In genomic region chr14:31133023-31133665, GRCm38 (mm10) we compare ENCODE assay signal across 8 mouse cellular contexts. TPM values are rescaled to one million over a fixed set of nuclear protein-coding genes. Genes with fewer than 3 reads are reported as not detected.
A peak's percentile ranks its signal among the peaks of the same experiment; 100 is the strongest.
DNase-seq lines count a peak whose midpoint lies in the region; ATAC-seq and TF ChIP-seq lines count a peak whose summit lies in the region.

No protein-coding gene starts in this region.

- DNase-seq in thymus, postnatal 0 days (ENCODE audit: low spot score): peak; percentile 25
- no peak for DNase-seq in thymus, postnatal 36 days
- DNase-seq in lung, embryonic 14.5 days: peak; percentile 63
- DNase-seq in testis, postnatal 14 days (ENCODE audit: low spot score): peak; percentile 6
- DNase-seq in T-cell, adult 2 months (ENCODE audit: low spot score): no peak
- DNase-seq in gastrocnemius, postnatal 10 days: no peak
- DNase-seq in layer of hippocampus, postnatal 36 days: no peak

- peak overlapping the region; percentile 32; the same call in 1 of the 2 replicates for H3K9ac ChIP-seq in hindbrain, embryonic 12.5 days
- peak overlapping the region; percentile 92; the same call in 1 of the 2 replicates for H3K9ac ChIP-seq in lung, embryonic 14.5 days

- WGBS in hindbrain, embryonic 12.5 days: 77% methylated on average over 11 of the region's 11 CpGs
- 33% methylated on average over 11 of the region's 11 CpGs for WGBS in lung, embryonic 14.5 days

- H3K36me3 ChIP-seq in hindbrain, embryonic 12.5 days: peaks cover 38% of the 10 kb centered on the region
- H3K36me3 ChIP-seq in lung, embryonic 14.5 days (ENCODE audit: insufficient read depth): peaks cover 48% of the 10 kb centered on the region

- peaks cover 38% of the 10 kb centered on the region for H3K4me1 ChIP-seq in hindbrain, embryonic 12.5 days
- peaks cover 25% of the 10 kb centered on the region for H3K4me1 ChIP-seq in lung, embryonic 14.5 days (ENCODE audit: insufficient read depth)

- no peaks in the 10 kb centered on the region for H3K9me3 ChIP-seq in hindbrain, embryonic 12.5 days (replicated peaks)
- no peaks in the 10 kb centered on the region for H3K9me3 ChIP-seq in lung, embryonic 14.5 days (ENCODE audit: low read depth, low read length)

- H3K4me2 ChIP-seq in hindbrain, embryonic 12.5 days (replicated peaks): peak overlapping the region; percentile 89
- H3K4me2 ChIP-seq in lung, embryonic 14.5 days: peak overlapping the region; percentile 97

- no peak for TF ChIP-seq CTCF in lung, embryonic 14.5 days (IDR thresholded peaks at IDR 0.05; ENCODE audit: low read depth)

- H3K27me3 ChIP-seq in hindbrain, embryonic 12.5 days: no peaks in the 10 kb centered on the region
- no peaks in the 10 kb centered on the region for H3K27me3 ChIP-seq in lung, embryonic 14.5 days (ENCODE audit: insufficient read depth, low read length)

- no peak for ATAC-seq in hindbrain, embryonic 12.5 days (ENCODE audit: low FRiP score)
- no peak for ATAC-seq in lung, embryonic 14.5 days (ENCODE audit: insufficient read depth)

- no peak overlapping the region for H3K4me3 ChIP-seq in hindbrain, embryonic 12.5 days
- peak overlapping the region; percentile 92; the same call in 1 of the 2 replicates for H3K4me3 ChIP-seq in lung, embryonic 14.5 days (ENCODE audit: low read depth, low read length)

- H3K27ac ChIP-seq in hindbrain, embryonic 12.5 days: no peak overlapping the region
- no peak overlapping the region; the same call in 1 of the 2 replicates for H3K27ac ChIP-seq in lung, embryonic 14.5 days (ENCODE audit: low read depth)

RNA-seq across cellular contexts. Expression of gene Nt5dc2, which starts 2.3 kb away (rescaled TPM):
- polyA plus RNA-seq in thymus, postnatal 0 days (2015; fragmentation: Nextera tagmentation; extraction: Ambion mirVana): 111 and 116 TPM in 2 replicates
- polyA plus RNA-seq in hindbrain, embryonic 12.5 days (2016; fragmentation: Nextera tagmentation; extraction: Ambion mirVana): 401 and 429 TPM in 2 replicates
- 476 and 510 TPM in 2 replicates for polyA plus RNA-seq in lung, embryonic 14.5 days (2014; fragmentation: Nextera tagmentation; extraction: Ambion mirVana)
- 10 to 100 TPM; 14.2 to 14.5 TPM for total RNA-seq in gastrocnemius, postnatal 10 days (2021)
- 10 to 100 TPM; 12.4 to 13.6 TPM for total RNA-seq in layer of hippocampus, postnatal 36 days (2021)

RNA-seq across cellular contexts. Expression of gene Smim4, which starts 4.4 kb away (rescaled TPM):
- polyA plus RNA-seq in thymus, postnatal 0 days (2015; fragmentation: Nextera tagmentation; extraction: Ambion mirVana): 244 and 262 TPM in 2 replicates
- 54.3 and 63.9 TPM in 2 replicates for polyA plus RNA-seq in hindbrain, embryonic 12.5 days (2016; fragmentation: Nextera tagmentation; extraction: Ambion mirVana)
- 60.9 and 74.3 TPM in 2 replicates for polyA plus RNA-seq in lung, embryonic 14.5 days (2014; fragmentation: Nextera tagmentation; extraction: Ambion mirVana)
- total RNA-seq in gastrocnemius, postnatal 10 days (2021): 10 to 100 TPM; 39.5 to 43.0 TPM
- total RNA-seq in layer of hippocampus, postnatal 36 days (2021): 10 to 100 TPM; 24.6 to 27.7 TPM

RNA-seq across cellular contexts. Expression of gene Stab1, which starts 35.3 kb away (rescaled TPM):
- 8.0 and 8.8 TPM in 2 replicates for polyA plus RNA-seq in thymus, postnatal 0 days (2015; fragmentation: Nextera tagmentation; extraction: Ambion mirVana)
- 29.7 and 33.9 TPM in 2 replicates for polyA plus RNA-seq in hindbrain, embryonic 12.5 days (2016; fragmentation: Nextera tagmentation; extraction: Ambion mirVana)
- 64.4 and 71.3 TPM in 2 replicates for polyA plus RNA-seq in lung, embryonic 14.5 days (2014; fragmentation: Nextera tagmentation; extraction: Ambion mirVana)
- 10 to 100 TPM; 45.3 to 54.3 TPM for total RNA-seq in gastrocnemius, postnatal 10 days (2021)
- total RNA-seq in layer of hippocampus, postnatal 36 days (2021): 10 to 100 TPM; 16.6 to 24.0 TPM

Comparison
In these comparisons a context has a peak if more than half of its experiments do, and no peak if none do; other contexts are left out.
1. DNase-seq: peak in thymus, postnatal 0 days (single experiment), lung, embryonic 14.5 days (single experiment) and testis, postnatal 14 days (single experiment); none in thymus, postnatal 36 days (0 of 2), T-cell, adult 2 months (single experiment), gastrocnemius, postnatal 10 days (single experiment) and layer of hippocampus, postnatal 36 days (0 of 2).